Mouse (Mus musculus) urinary bladder, adult 18-20 months (tissue): ENCODE data around the gene Phldb3.

Experiments used
- DNase-seq, 2 experiments: peaks; one replicate each; pipeline ENCODE4 v3.0.0; 2022; ENCODE audit warnings: low spot score in 2 of 2, mixed read lengths in 2 of 2

Gene Phldb3

GRCm38 (mm10) chr7:24610144-24610878 is at the start of gene Phldb3:
TSS of gene Phldb3 (plus strand) at chr7:24610763.
- peak; percentile 65 to 69 for DNase-seq

GRCm38 (mm10) chr7:24561450-24561849 is 49.1 kb upstream of the Phldb3 start:
- no peak for DNase-seq

DNA sequence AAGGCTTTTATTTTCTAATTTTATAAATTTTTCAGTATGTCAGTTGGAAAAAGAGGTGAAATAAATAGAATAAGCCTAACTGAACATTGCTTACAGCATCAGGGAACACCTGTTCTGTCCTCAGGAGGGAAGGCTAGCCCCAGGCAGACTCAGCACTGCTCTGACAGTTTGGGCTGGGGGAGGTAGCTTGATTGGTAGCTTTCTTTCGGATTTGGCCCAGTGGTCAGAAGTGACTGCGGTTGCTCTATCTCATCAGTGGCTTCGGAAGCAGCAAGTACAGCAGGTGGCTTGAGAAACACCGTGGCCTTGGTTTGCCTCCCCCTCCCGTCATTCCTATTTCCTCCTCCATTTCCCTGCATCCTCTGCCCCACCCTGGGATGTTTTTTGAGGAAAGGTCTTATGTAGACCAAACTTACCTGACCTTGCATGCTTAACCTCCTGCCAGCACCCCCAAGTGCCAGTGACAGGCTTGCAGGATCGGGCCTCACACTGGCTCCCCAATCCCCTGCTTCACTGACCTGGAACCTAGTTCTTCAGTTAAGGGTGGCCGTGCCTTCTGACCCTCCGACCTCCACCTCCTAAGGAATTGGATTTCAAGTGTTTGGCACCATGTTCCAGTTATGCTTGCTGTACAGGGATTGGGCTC is 47.2 kb upstream of the Phldb3 start:
- DNase-seq, result no peak

GRCm38 (mm10) chr7:24563837-24564206 is 46.7 kb upstream of the Phldb3 start:
- no peak for DNase-seq

DNA sequence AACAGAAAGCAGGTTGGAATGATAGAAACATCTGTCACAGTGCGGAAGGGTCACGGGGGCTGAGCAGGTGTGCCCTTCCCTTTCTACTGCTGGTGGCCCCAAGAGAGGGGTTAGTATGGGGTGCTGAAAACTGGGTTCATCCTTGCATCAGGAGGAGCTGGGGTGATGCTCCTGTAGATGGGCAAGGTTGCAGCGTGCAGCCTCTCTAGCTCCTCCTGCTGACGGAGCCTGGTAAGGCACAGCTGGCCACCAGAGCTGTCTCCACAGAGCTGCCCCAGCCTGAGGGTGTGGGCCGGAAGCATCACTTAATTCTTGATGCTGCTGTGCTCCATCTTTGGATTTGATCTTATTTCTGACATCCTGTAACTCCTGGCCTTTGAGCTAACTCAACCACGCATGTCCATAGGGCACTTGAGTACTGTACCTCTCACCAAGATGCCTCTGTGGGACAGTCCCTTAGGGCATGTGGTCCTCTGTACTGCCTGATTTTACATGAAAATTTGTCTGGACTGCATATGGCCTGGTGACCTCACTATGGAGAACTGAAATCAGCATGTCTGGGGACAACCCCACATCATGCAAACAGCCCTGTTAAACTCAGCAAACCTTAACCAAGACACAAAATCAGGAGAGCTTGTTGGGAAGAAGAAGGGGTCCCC is 45.8 kb upstream of the Phldb3 start:
- DNase-seq, result peak in 1 of 2 experiments; percentile 71

- no peak for DNase-seq
Observed at GRCm38 (mm10) chr7:24565627-24566026, 44.9 kb upstream of the Phldb3 start.

GRCm38 (mm10) chr7:24566206-24566605 is 44.4 kb upstream of the Phldb3 start:
- no peak for DNase-seq

DNA sequence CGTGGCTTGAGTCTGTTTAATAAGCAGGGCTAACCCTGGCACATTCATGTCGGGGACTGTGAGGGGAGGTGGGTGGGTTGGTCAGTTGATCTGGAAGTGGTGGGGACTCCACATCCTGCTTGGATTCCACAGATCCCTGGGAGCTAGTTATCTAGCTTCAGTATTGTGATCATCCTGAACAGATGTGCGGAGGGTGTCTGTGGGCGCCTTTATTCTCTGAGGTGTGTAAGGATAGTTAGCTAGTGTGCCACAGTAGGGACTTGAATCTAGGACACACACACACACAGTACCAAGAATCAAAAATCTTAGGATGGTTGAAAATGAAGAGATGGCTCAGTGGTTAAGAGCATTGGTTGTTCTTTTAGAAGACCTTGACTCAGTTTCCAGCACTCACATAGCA is 42.1 kb upstream of the Phldb3 start:
- DNase-seq, result no peak

DNA sequence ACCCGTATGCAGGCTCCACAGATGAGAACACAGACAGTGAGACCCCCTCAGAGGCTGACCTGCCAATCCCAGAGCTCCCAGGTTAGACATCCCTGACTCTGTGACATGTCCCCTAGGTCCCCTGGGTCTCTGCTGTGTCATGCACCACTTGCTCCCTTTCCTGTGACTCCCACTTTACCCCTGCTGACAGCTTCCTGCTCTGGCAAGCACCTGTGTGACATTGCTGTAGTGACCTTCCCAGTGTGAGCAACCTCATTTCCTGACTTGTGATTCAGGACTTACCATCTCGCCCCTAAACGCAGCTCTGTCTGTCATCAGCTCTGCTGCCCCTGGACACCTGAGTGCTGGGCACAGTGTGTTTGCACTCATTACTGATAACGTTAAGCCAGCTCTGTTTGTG is 39.5 kb upstream of the Phldb3 start:
- no peak for DNase-seq

GRCm38 (mm10) chr7:24572455-24572854 is 38.1 kb upstream of the Phldb3 start:
- no peak for DNase-seq

GRCm38 (mm10) chr7:24574224-24574796 is 36.3 kb upstream of the Phldb3 start:
- DNase-seq, result no peak

GRCm38 (mm10) chr7:24577811-24578210 is 32.8 kb upstream of the Phldb3 start:
- no peak for DNase-seq

DNA sequence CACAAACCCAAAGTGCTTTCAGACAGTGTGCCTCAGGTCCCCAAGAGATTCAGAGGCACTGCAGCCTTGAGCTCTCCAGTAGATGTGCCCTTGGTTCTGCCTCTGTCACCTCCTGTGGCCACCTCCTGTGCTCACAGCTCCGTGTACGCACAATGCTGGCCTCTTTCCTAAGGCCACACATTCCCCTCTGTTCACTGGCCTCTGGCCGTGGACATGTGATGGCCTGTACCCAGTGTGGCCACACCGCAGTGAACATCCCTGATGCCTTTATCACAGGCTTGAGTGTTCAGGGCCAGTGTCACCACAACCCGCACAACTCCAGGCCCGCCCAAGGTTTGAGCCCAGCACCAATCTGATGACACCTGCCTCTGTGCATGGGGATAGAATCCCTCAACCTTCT is 25.7 kb upstream of the Phldb3 start:
- DNase-seq, result no peak

- no peak for DNase-seq
Observed at GRCm38 (mm10) chr7:24585995-24586394, 24.6 kb upstream of the Phldb3 start.

DNA sequence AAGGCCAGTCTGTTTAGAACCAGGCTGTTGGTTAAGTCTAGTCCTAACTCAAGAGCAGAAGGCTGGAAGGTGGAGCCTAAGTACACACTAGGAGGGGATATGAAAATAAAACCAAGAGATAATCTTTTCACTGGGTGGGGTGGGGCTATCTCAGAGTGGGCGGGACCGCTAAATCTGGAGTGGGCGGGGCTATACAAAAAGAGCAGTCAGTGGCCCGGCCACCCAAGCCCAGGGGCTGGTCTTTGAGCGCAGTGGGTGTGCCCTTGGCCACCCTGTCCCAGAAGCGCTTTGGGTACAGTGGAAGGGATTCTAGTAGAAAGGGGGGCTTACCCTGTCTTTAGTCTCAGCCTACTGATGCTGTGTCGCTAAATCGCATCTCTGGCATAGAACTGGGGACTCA is 23.7 kb upstream of the Phldb3 start:
- DNase-seq, result no peak

DNA sequence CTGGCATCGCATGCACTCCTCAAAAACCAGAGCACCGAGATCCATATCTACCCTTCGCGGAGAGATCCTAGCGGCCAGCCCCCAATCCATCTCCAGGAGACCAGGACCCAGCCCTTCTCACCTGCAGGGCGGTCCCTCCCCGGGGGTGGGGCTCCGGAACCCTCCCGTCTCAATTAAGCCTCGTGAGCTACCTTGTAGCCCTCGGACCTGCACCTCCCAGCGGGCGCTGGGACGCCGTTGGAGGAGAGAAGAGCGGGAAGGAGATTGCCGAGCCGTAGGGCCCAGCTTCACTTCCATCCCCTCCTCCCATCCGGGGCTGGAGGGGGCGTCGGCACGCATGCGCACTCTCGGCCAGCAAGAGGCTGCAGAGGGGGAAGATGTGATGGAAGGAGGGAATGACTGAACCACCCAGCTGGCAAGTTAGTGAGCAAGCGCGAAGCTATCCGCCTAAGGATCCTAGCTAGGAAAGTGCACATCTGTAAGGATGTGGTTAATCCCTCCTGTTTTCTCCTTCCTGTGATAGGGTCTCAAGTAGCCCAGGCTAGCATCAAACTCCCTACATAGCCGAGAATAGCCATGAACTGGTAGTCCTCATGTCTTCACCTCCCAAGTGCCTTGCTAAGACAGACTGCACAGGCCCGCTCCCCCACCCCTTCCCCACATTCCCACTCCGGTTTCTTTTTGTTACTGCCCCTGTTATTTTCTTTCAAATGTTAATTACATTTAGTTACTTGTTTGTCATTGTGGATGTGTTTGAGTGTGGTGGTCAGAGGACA is 23.0 kb upstream of the Phldb3 start, which contains the start of the genes Ethe1 and Zfp575:
TSS of gene Ethe1 (plus strand) at position 214 of the 776 bp plus-strand sequence.
TSS of gene Zfp575 (minus strand) at position 312 of the 776 bp plus-strand sequence.
- DNase-seq, result no peak

GRCm38 (mm10) chr7:24588336-24588735 is 22.2 kb upstream of the Phldb3 start:
- DNase-seq, result peak in 1 of 2 experiments; percentile 53

DNA sequence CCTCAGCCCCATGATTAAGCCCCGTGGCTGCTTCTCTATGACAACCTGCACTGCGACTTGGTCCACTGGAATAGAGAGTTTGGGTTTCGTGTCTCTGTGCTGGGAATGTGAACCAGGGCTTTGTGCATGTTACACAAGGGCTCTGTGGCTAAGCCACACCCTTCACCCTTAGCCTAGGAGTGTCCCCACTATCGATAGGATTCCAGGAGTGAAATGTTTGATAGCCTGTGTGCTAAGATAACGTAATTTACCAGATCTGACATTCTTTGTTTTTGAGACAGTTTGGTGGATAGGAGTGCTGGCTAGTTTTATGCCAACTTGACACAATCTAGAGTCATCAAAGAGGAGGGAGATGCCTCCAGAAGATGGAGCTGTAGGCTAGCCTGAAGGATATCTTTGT is 18.8 kb upstream of the Phldb3 start:
- no peak for DNase-seq

DNA sequence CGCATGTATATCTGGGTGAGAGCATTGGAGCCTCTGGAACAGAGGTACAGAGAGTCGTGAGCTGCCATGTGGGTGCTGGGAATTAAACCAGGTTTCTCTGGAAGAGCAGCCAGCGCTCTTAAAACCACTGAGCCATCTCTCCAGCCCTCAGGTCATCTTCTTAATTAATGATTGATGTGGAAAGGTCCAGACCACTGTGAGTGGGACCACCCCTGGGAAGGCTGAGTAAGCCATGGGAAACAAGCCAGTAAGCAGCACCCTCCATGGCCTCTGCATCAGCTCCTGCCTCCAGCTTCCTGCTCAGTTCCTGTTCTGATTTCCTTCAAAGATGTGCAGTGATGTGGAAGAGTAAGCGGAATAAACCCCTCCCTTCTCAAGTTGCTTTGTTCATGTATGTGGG is 18.4 kb upstream of the Phldb3 start:
- DNase-seq, result no peak

DNA sequence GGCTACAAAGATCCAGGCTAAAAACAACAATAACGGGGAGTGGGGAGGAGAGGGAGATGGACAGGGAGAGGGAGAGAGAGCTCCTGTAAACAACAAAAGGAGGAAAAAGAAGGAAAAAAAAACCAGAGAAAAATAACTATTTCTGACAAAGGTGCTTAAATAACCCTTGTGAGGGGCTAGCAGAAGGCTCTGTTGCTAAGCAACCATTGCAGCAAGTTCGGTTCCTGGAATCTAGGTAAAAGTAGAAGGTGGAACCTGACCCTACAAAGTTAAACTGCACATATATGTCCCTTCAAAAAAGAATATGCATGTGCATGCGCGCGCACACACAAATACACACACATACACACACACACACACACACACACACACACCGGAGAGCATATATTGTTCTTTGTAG is 17.8 kb upstream of the Phldb3 start:
- DNase-seq, result no peak

DNA sequence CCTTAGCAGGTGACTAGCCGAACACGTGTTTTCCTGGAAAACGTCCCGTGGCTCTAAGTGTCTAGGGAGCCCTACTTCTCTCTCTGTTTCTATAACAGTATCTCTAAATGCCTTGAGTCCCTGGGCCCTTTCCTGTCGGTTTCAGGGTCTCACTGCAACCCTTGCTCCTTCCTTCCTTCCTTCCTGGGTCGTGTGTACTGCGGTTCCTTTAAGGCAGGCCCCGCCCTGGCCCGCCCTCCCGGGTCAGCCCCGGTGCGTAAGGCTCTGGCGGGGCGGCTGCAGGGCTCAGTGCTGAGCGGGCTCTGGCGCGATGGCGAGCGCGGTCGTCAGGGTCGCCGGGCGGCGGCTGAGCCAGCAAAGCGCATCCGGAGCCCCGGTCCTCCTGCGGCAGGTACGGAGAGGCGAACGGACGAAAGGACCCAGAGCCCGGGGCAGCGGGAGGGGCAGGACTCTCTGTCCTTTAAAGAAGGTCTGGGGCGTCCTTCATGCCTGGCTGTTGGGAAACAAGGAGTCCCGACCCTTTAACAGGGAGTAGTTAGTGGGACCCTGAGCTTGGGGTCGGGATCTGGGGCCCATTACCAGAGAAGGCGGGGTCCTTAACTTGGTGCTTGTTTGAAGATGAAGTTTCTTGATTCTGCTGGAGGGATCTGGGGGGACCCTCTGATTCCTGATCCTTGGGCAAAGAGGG is 16.8 kb upstream of the Phldb3 start:
- DNase-seq, result peak; percentile 68 to 71
